Comparison of ENCODE assay signal across 24 mouse cellular contexts in genomic region chr4:41326876-41327275, GRCm38 (mm10).
"Had no signal": no experiment of that assay in that cellular context is flagged by ENCODE, and none has a peak within 500 bp of the region (broad histone marks: within the 10 kb centered on the region; RNA-seq: fewer than 3 reads in every experiment).

No protein-coding gene starts in this region.

- ATAC-seq: liver, embryonic 12.5 days; lung, postnatal 0 days; midbrain, embryonic 13.5 days; midbrain, embryonic 16.5 days had no signal

- DNase-seq: kidney, adult 18-20 months; kidney, adult 9 months; kidney, postnatal 14 days; kidney, postnatal 4 days; layer of hippocampus, adult 9-11 months; liver; lung, embryonic 14.5 days; right cerebral cortex, adult 18-20 months; right cerebral cortex, postnatal 25 days; spleen, adult 18-20 months; thymus, postnatal 25 days had no signal

- H3K36me3 ChIP-seq: limb, embryonic 10.5 days; limb, embryonic 13.5 days; liver, embryonic 12.5 days; midbrain, embryonic 10.5 days; midbrain, embryonic 13.5 days; neural tube, embryonic 12.5 days; neural tube, embryonic 15.5 days; stomach, embryonic 15.5 days had no signal

- H3K27me3 ChIP-seq: limb, embryonic 13.5 days; liver, embryonic 12.5 days; megakaryocyte, embryonic 14.5 days; midbrain, embryonic 13.5 days; neural tube, embryonic 12.5 days; neural tube, embryonic 15.5 days; stomach, embryonic 15.5 days had no signal

- H3K27ac ChIP-seq: layer of hippocampus, adult 2 months; limb, embryonic 10.5 days; limb, embryonic 13.5 days; liver, embryonic 12.5 days; macrophage; midbrain, embryonic 10.5 days; midbrain, embryonic 13.5 days; neural tube, embryonic 12.5 days; neural tube, embryonic 15.5 days; stomach, embryonic 15.5 days had no signal

- H3K4me2 ChIP-seq: limb, embryonic 13.5 days; liver, embryonic 12.5 days; lung, embryonic 14.5 days; midbrain, embryonic 13.5 days; neural tube, embryonic 12.5 days; neural tube, embryonic 15.5 days; stomach, embryonic 15.5 days had no signal

- H3K4me3 ChIP-seq: layer of hippocampus, adult 2 months; limb, embryonic 10.5 days; limb, embryonic 13.5 days; liver, embryonic 12.5 days; midbrain, embryonic 10.5 days; midbrain, embryonic 13.5 days; neural tube, embryonic 12.5 days; neural tube, embryonic 15.5 days; stomach, embryonic 15.5 days had no signal

- H3K4me1 ChIP-seq: limb, embryonic 10.5 days; limb, embryonic 13.5 days; midbrain, embryonic 13.5 days; neural tube, embryonic 12.5 days; neural tube, embryonic 15.5 days; stomach, embryonic 15.5 days had no signal

- H3K9me3 ChIP-seq: limb, embryonic 10.5 days; limb, embryonic 13.5 days; liver, embryonic 12.5 days; midbrain, embryonic 10.5 days; midbrain, embryonic 13.5 days; neural tube, embryonic 12.5 days; neural tube, embryonic 15.5 days; stomach, embryonic 15.5 days had no signal

- H3K9ac ChIP-seq: limb, embryonic 13.5 days; liver, embryonic 12.5 days; lung, embryonic 14.5 days; midbrain, embryonic 13.5 days; neural tube, embryonic 12.5 days; neural tube, embryonic 15.5 days; stomach, embryonic 15.5 days had no signal
